Mouse (Mus musculus) frontal cortex, adult (tissue): ENCODE results near the gene Astn2.

Experiments
- ATAC-seq: cut with Nextera tagmentation; 2 replicates; pipeline ENCODE4 v1.9.2; 2017; ENCODE audit warnings: mild to moderate bottlenecking, moderate library complexity, mixed read lengths; ENCODE audit not compliant: low TSS enrichment

Gene Astn2

GRCm38 (mm10) chr4:66312733-66313132, 91.7 kb downstream of the Astn2 start:
- ATAC-seq, result no peak

DNA sequence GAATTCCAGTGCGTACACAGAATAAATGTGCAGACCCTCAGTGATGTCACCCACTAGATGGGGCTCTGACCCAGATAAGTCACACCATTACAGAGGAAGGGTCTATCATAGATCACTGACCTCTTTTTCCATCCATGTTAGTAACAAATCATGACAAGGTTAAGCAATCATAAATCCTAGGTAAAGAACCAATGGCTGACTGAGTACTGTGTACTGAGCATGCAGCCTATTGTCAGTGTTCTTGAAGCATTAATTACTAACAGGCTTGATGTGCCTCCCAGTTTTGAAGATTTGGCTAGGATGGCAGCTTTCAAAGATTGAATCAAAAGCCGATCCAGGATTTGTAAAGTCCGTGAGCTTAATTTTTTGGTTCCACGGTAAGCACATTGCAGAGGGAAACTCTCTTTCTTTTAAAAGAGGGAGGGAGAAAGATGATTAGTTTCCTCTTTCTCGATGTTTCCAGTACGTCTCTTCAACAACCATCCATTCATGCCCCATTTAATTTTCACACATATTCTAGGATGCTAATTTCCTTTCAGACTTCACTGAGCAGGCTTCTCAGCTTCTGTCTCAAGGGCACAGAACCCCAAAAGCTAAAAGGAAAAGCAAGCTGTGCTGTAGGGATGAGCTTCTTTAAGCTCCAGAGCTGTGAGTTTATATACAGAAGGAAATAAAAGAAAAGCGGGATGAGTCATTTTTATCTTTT, 93.9 kb downstream of the Astn2 start:
- ATAC-seq, result no peak

DNA sequence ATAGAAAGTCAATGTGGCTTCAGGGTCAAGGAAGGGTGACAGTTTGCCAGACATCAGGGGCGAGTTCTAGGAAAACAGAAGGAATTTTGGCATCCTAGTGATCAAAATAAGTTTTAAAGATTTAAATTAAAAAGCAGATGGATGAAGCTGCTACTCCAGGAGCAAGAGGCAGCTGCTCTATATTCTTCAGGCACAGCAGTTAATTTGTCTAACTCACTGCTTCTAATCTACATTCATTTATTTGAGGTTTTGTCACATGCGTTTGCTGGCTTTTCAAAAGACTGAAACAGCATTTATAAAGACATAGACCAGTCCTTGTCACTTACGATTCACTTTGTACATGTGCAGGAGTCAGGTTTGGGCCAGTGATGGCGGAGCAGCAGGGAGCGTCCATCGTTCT, 98.0 kb downstream of the Astn2 start:
- peak; percentile 51 for ATAC-seq

DNA sequence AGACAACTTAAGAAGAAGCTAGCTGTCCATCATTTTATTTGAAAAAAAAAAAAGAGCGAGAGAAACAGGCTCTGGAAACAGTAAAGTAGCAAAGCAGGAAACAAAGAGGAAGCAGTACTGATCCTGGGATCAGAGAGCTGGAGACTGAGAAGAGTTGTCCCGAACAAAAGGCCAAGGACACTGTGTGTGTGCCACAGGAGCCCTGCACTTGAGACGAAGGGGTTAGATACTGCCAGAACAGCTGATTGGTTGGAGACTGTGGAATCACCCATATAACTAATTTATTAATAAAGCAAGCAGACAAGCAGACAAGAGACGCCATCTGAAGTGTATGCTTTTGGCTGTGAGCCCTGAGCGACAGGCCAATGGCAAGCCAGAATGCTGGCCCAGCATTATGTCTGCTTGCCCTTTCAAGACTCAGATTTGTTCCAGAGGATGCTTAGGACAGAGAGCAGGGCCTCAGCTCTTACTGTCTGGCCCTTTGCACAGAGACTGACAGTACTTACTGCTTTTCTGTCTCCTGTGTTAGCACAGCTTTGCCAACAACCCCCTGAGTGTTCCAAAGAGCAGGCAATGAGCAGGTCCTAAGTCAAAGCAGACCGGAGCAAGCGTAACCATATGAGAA, 101.6 kb downstream of the Astn2 start:
- ATAC-seq, result no peak

- ATAC-seq, result no peak
Observed at GRCm38 (mm10) chr4:66285034-66285433, 119.4 kb downstream of the Astn2 start.

DNA sequence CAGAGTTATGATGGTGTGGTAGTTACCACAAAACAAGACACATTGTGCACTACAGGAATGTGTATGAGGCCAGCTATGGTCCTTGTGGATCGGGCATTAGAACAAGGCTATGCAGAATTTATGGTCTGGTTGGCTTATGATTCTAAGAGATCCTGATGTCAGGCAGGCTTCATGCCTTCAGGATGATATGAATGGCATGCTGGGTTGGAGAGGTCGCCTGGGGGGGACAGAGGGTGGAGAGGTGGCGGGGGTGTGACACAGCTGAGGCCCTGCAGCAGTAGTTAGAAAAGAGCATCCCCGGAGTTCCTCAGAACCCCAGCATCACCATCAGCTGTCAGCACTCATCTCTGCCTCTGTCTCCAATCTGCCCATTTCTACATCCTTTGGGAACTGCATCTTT, 128.3 kb downstream of the Astn2 start:
- ATAC-seq, result no peak

DNA sequence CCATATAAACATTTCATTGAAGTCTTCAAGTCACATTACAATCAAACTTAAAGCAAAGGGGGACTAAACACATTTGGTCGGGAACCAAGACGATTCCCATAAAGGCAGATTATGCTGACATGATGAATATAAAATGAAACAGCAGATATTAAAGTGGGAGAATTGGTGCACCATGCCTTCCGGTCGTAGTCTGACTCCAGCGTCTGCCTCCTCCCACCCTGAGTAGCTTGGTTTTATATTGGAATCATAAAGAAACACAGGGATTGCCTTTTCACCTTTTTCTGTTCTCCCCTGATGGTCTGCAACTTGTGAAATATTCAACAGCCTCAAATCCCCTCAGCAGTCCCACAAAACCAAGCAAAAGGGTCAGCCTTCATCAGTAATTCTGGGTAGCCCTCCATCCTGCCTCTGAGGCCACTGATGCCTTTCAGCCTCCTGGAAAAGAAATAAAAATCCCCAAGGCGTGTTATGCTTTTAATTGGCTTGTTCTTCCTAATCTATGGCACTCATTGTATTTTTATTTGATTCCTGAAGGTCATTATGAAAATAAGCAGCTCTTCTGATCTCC, 132.8 kb downstream of the Astn2 start:
- ATAC-seq, result no peak

GRCm38 (mm10) chr4:66264031-66264430, 140.4 kb downstream of the Astn2 start:
- peak; percentile 60 for ATAC-seq

GRCm38 (mm10) chr4:66261276-66261675, 143.1 kb downstream of the Astn2 start:
- no peak for ATAC-seq

DNA sequence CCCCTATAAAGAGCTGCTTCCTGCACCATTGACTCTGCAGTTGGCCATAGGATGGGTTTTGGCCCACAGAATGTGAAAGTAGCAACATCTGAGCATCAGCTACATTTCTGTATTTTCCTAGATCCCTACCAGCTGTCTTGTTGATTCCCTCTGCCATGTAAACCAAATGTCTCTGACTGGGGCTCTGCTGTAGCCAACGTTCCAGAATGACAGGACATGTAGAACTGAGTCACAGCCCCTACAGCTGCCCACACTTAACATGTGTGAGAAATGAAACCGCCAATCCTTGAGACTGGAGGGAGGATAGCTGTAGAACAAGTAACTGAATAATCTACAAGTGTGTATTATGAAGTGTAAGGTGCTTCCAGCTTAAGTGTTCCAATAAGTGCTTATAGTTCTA, 145.5 kb downstream of the Astn2 start:
- peak; percentile 55 for ATAC-seq

DNA sequence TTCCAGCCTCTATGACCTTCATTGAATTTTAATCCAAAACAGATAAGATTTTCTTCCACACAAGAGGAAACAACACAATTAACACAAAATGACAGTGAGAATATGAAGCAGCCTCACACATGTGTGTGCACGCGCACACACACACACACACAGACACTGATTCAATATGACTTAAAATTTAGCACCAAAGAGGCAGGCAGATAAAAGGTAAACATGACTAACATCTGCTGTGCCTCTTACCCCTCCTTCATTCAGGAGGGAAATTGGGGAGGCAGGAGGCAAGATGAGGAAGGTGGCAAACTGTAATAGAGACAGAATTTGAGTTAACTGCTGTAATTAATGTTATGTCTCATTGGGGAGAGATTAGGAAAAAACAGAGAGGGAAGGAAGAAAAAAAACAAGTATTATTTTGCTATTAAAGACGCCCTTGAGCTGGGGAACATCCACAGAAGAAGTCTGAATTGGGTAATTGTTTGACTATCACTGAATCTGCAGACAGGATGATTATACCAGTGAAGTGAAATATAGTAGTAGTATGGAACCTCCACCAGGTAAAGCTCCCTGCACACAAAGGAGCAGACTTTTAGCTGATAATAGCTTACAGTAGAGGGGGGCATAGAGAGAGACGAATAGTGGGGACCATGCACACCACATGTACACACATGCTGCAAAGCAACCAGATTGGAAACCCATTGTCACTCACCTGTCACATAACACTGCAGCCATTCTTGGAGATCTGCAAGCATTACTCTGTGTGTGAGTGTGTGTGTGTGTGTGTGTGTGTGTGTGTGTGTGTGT, 149.5 kb downstream of the Astn2 start:
- no peak for ATAC-seq

DNA sequence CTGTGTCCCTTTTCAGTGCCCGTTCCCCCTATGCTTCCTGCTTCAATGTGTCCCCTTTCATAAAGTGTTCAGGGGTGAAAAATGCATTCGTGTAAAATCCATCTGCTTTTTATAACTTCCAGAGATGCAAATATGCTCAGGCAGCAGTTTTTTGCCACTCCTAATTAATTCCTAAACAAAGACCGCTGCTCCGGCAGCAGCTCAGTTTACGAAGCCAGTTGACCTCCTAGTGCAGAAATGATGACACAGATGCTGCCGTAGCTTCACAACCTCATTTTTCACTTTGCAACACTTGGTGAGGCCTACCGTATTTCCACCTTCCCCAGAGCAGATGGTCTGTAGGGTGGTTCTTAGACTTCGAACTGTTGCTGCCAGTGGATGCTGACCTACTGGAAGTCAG, 155.9 kb downstream of the Astn2 start:
- no peak for ATAC-seq

GRCm38 (mm10) chr4:66242683-66243082, 161.7 kb downstream of the Astn2 start:
- ATAC-seq, result peak; percentile 55; the same call in 1 of the 2 replicates

DNA sequence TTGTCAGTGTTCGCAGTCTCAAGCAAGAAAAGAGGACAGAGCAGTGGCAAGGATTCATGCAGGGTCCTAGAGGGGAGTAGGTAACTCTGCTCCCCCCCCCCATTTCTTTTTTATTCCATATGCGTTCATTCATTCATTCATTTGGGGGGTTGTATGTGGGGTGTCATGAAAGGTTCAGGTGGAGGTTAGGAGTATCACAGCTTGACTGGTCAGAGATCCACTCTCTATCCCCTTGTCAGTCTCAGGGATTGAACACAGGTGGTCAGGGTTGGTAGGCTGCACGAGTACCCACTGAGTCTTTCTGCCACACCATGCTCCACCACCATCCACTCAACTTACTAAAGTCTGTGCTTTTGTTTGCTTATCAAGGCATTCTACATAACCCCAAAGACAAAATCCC, 171.6 kb downstream of the Astn2 start:
- ATAC-seq, result no peak

DNA sequence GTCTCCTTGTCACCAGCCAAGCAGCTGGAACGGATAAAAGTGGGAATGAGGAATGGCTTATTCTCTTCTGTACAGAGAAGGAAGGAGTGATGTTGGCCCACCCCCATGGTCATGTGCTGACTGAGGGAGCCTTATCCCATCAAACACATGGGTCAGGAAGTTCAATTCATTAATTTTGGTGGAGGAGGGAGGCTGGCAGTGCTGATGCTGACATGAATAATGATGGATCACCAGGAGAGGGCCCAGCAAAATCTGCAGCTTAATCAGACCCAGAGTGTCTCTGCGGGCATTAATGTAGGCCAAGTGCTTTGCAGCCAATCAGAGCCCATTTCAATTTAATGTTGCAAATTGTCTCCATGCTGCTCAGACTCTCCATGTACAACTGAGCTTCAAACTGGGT, 172.1 kb downstream of the Astn2 start:
- 0 out of 2 replicates have a peak, but pooled peaks have one; percentile 24 for ATAC-seq

- ATAC-seq, result peak; percentile 86
Observed at GRCm38 (mm10) chr4:66230735-66231134, 173.7 kb downstream of the Astn2 start.

GRCm38 (mm10) chr4:66222602-66223317, 181.7 kb downstream of the Astn2 start:
- ATAC-seq, result peak; percentile 98

GRCm38 (mm10) chr4:66215170-66215618, 189.2 kb downstream of the Astn2 start:
- no peak for ATAC-seq

- ATAC-seq, result no peak
Observed at GRCm38 (mm10) chr4:66189636-66190035, 214.8 kb downstream of the Astn2 start.

DNA sequence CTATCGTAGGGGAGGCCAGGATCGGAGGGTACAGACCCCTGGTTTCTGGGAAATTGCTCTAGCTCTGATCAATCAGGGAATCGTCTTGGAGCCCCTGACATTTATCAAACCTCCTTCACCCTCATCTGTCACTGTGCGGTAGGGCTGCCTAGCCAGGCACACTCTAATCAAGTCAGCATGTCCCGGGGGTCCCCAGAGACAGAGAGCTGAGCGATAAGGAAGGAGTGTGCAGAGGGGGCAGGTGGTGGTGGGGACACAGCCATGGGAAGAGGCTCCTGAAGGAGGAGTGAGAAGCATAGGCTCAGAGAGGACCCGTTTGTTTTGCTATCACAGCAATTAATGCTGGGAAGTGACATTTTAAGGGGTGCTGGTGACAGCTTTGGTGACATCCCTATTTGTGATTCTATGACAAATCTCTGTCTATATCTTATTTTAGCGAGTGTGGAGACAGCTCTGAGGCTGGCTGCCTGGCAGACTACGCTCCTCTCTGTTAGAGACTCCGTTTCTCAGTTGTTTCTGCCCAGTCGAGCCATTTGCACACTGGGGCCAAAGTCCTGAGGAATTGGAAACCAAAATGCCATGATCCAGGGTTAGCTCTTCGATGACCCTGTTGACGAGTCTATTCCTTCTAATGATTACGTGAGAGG, 228.4 kb downstream of the Astn2 start:
- peak; percentile 71 for ATAC-seq

GRCm38 (mm10) chr4:66171583-66171982, 232.8 kb downstream of the Astn2 start:
- ATAC-seq, result no peak; the same call in 1 of the 2 replicates
